Mouse (Mus musculus) small intestine, adult 2 months (tissue): ENCODE data around the gene Agap1.

Experiments
- CTCF ChIP-seq: fragments of 200-500 bp; IDR thresholded peaks from 2 replicates; pipeline ENCODE4 v1.5.1; 2012; ENCODE audit warnings: low read depth, mild to moderate bottlenecking, control low read depth, inconsistent platforms, low read length, moderate library complexity, mixed read lengths; ENCODE audit not compliant: insufficient replicate concordance, insufficient read length; ENCODE audit errors: extremely low read depth
- POLR2A ChIP-seq: fragments of 200-500 bp; IDR thresholded peaks from 2 replicates; pipeline ENCODE4 v1.6.1; 2012; ENCODE audit warnings: low read depth, mild to moderate bottlenecking, control low read depth, inconsistent platforms, low read length, moderate library complexity

DNA sequence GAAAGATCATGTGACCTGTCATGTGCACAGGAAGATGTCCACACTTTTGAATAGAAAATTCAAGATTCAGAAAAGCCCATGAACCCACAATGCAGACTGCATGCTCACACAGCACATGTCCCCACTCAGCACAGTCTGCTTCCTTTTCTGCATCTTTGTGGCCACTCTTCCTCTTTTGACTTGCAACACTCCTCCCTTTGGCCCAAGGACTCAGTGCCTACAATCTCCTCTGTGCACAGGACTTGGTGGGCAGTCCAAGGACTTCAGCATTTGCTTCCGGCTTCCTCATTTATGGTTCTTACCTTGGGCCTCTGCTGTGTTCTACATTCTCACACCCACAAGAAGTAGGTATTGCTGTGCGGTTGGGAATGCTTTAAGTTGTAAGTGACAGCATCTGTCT lies 447.6 kb downstream of the Agap1 start:
- TF ChIP-seq POLR2A (no peak), CTCF (no peak)
